Mouse (Mus musculus) megakaryocyte, embryonic 14.5 days (primary cell): ENCODE measurements at regions not wholly inside any gene's neighbourhood (a gene's known extent, or its start where the extent isn't known, plus 50 kb on each side); places are given as distances from the start of the nearest gene placed in this dataset.

Experiments used
- FLI1 ChIP-seq: IDR thresholded peaks from 2 replicates; pipeline ENCODE4 v1.6.1; 2012; ENCODE audit warnings: low read length, inconsistent platforms, mixed read lengths
- GATA1 ChIP-seq: IDR thresholded peaks from 3 replicates; pipeline ENCODE4 v1.6.1; 2012; ENCODE audit warnings: mixed read lengths, low read length, inconsistent platforms, borderline replicate concordance

GRCm38 (mm10) chr7:114991255-114991654, 247.8 kb downstream of the Insc start:
- TF ChIP-seq GATA1 (no peak), FLI1 (no peak)
